Mouse (Mus musculus): ENCODE results near the gene Traf3ip3.

The Traf3ip3 gene

DNA sequence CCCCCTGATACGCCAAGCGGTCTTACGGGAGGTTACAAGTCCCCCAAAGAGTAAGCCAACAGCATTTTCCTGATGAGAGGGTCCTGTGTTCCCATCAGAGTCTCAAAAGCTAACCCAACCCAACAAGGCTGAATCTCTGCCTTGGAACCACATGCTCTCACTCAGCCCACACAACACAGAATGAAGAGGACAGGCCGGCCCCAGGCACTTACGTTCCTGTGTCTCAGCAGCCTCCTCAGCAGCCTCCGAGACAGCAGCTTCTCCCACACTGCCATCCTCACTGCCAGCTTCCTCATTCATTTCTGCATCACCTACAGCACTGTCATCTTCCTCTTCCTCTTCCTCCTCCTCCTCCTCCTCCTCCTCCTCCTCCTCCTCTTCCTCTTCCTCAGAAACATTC, 73.4 kb downstream of the Traf3ip3 start:
- no peak for DNase-seq (ENCODE audit: low read depth)

- no peak for DNase-seq (ENCODE audit: low read depth)
Measured at GRCm38 (mm10) chr1:193125835-193126234, 75.7 kb downstream of the Traf3ip3 start.

All from naive thymus-derived CD4-positive, alpha-beta T cell, adult 2 months (primary cell).